ENCODE assay signal across 8 mouse cellular contexts in genomic region chr7:140101993-140102860, GRCm38 (mm10). TPM values are rescaled to one million over a fixed set of nuclear protein-coding genes. Genes with fewer than 3 reads are reported as not detected.
DNase-seq lines count a peak whose midpoint lies in the region; ATAC-seq lines count a peak whose summit lies in the region.

TSS of gene Fuom (minus strand) at chr7:140102441.

- intact Hi-C loops in gastrocnemius, postnatal 14 days (cut with DNase I; ENCODE audit: low total_unique reads): no loop called here
- intact Hi-C loops in left cerebral cortex, postnatal 14 days (cut with DNase I): no loop called here

- peak; percentile 98 for ATAC-seq in inflammation-experienced regulatory T-cells, adult 6 months
- ATAC-seq in megakaryocyte-erythroid progenitor cell, adult 5-6 weeks (replicated peaks; ENCODE audit: low FRiP score, low TSS enrichment, poor library complexity, severe bottlenecking): peak; percentile 97

- DNase-seq in adrenal gland, adult 2 months: peak; percentile 97
- peak; percentile 87 for DNase-seq in embryo, embryonic 10.5 days (ENCODE audit: low spot score)
- peak; percentile 89 for DNase-seq in gastrocnemius, postnatal 14 days
- DNase-seq in left cerebral cortex, postnatal 14 days (ENCODE audit: low spot score in 2 of 2): peak; percentile 79 to 85
- peak; percentile 87 for DNase-seq in right cerebral cortex, postnatal 25 days
- DNase-seq in urinary bladder, postnatal 36 days (ENCODE audit: low spot score in 2 of 2): peak; percentile 82 to 90

RNA-seq across cellular contexts. Expression of gene Fuom, which starts in this region (rescaled TPM):
- total RNA-seq in adrenal gland, adult 2 months (2021): 10 to 100 TPM; 61.9 to 72.5 TPM
- 89.3 and 100 TPM in 2 replicates for polyA plus RNA-seq in adrenal gland, adult 2 months (2012; rRNA removed)
- 10 to 100 TPM; 33.6 to 43.7 TPM for total RNA-seq in gastrocnemius, postnatal 14 days (2021)
- 10 to 100 TPM; 11.6 to 13.9 (median 12.7) TPM for polyA plus RNA-seq in inflammation-experienced regulatory T-cells, adult 6 months (2017; shearing (Covaris generic))
- total RNA-seq in left cerebral cortex, postnatal 14 days (2021): 10 to 100 TPM; 36.4 to 40.8 TPM
- total RNA-seq in megakaryocyte-erythroid progenitor cell, adult 5-6 weeks (2014; fragmentation: Nextera tagmentation): 4.1 and 17.9 TPM in 2 replicates
- total RNA-seq in megakaryocyte-erythroid progenitor cell, adult 5-6 weeks (2017): 12.0 TPM in 1 of 2 replicates, not detected in the other

Comparison
In these comparisons a context has a peak if more than half of its experiments do, and no peak if none do; other contexts are left out.
1. Peak in every context shown above with its lines: DNase-seq and ATAC-seq.